8 mouse cellular contexts compared by ENCODE assay signal in the genomic region with DNA sequence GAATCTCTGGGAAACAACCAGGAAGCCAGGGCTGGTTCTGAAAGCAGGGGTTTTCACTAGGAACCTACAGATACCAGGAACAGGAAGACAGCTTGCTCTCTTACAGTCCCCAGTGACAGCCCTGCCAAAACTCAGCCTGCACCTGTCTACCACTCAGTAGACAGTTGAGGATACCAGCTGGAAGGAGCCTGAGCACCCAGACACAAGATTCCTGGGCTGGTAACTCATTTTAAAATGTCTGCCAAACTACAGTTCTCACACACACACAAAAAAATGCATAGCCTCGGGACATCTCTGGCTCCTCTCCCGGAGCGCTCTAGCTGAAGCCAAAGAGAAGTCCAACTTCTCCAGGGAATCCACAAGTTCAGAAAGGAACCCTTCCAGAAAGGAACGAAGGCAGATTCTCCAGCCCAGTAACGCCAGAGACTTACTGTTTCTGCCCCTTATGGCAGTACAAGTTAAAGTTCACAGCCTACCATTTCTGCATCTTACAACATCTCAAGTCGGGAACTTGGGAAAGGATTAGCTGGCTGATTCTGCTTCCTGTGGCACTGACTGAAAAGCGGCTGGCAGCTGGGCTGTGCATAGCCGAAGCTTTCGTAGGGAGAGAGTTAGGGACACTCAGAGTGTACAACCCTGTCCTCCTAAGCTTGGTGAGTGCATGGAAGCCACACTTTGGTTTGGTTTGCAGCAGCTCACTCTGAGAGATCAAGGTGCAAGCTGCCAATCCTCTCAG. TPM values are rescaled to one million over a fixed set of nuclear protein-coding genes. Genes with fewer than 3 reads are reported as not detected.
DNase-seq lines count a peak whose midpoint lies in the region; ATAC-seq lines count a peak whose summit lies in the region.

No protein-coding gene starts in this region.

- DNase-seq in lung, postnatal 36 days: no peak
- DNase-seq in kidney, postnatal 10 days: peak; percentile 62
- DNase-seq in lung, postnatal 4 days: peak; percentile 46 to 75
- DNase-seq in telencephalon, adult 2 months (ENCODE audit: low read depth, low spot score): peak; percentile 84
- DNase-seq in testis, postnatal 14 days (ENCODE audit: low spot score): no peak

- H3K4me1 ChIP-seq in lung, embryonic 15.5 days: peaks cover 40% of the 10 kb centered on the region
- H3K4me1 ChIP-seq in embryonic facial prominence, embryonic 12.5 days: peaks cover 25% of the 10 kb centered on the region
- H3K4me1 ChIP-seq in heart, embryonic 11.5 days (ENCODE audit: control insufficient read depth, insufficient read depth, low read length): peaks cover 29% of the 10 kb centered on the region

- no peaks in the 10 kb centered on the region for H3K27me3 ChIP-seq in lung, embryonic 15.5 days
- H3K27me3 ChIP-seq in embryonic facial prominence, embryonic 12.5 days: no peaks in the 10 kb centered on the region
- no peaks in the 10 kb centered on the region for H3K27me3 ChIP-seq in heart, embryonic 11.5 days (ENCODE audit: control insufficient read depth, insufficient read depth, low read length)

- H3K9me3 ChIP-seq in lung, embryonic 15.5 days: no peaks in the 10 kb centered on the region
- H3K9me3 ChIP-seq in embryonic facial prominence, embryonic 12.5 days: no peaks in the 10 kb centered on the region
- H3K9me3 ChIP-seq in heart, embryonic 11.5 days (replicated peaks; ENCODE audit: control insufficient read depth, low read length): no peaks in the 10 kb centered on the region

- peak overlapping the region; percentile 88 for H3K27ac ChIP-seq in lung, embryonic 15.5 days
- H3K27ac ChIP-seq in embryonic facial prominence, embryonic 12.5 days: peak overlapping the region; percentile 51
- peak overlapping the region; percentile 68 for H3K27ac ChIP-seq in heart, embryonic 11.5 days (ENCODE audit: low read depth, low read length)

- no peak overlapping the region for H3K9ac ChIP-seq in lung, embryonic 15.5 days
- H3K9ac ChIP-seq in embryonic facial prominence, embryonic 12.5 days: no peak overlapping the region
- H3K9ac ChIP-seq in heart, embryonic 11.5 days (ENCODE audit: low read depth, low read length): peak overlapping the region; percentile 39; the same call in 1 of the 2 replicates

- peaks cover 3% of the 10 kb centered on the region; the same call in 1 of the 2 replicates for H3K36me3 ChIP-seq in lung, embryonic 15.5 days
- H3K36me3 ChIP-seq in embryonic facial prominence, embryonic 12.5 days: no peaks in the 10 kb centered on the region
- no peaks in the 10 kb centered on the region for H3K36me3 ChIP-seq in heart, embryonic 11.5 days (ENCODE audit: control insufficient read depth, insufficient read depth, low read length)

- H3K4me3 ChIP-seq in lung, embryonic 15.5 days: no peak overlapping the region
- H3K4me3 ChIP-seq in embryonic facial prominence, embryonic 12.5 days: no peak overlapping the region
- no peak overlapping the region for H3K4me3 ChIP-seq in heart, embryonic 11.5 days (ENCODE audit: low read depth, low read length)

- H3K4me2 ChIP-seq in lung, embryonic 15.5 days: peak overlapping the region; percentile 28
- H3K4me2 ChIP-seq in embryonic facial prominence, embryonic 12.5 days (replicated peaks): 0 out of 2 replicates have a peak overlapping the region, but pooled peaks have one; percentile 17
- H3K4me2 ChIP-seq in heart, embryonic 11.5 days: peak overlapping the region; percentile 24

- peak; percentile 74; the same call in 1 of the 2 replicates for ATAC-seq in lung, embryonic 15.5 days (ENCODE audit: borderline replicate concordance, extremely low read depth, low FRiP score, low TSS enrichment)
- no peak for ATAC-seq in embryonic facial prominence, embryonic 12.5 days (ENCODE audit: insufficient number of reproducible peaks, insufficient read depth, low FRiP score, low TSS enrichment)
- no peak for ATAC-seq in heart, embryonic 11.5 days (replicated peaks; ENCODE audit: insufficient number of reproducible peaks, low FRiP score, low TSS enrichment)

- 32% methylated on average over 9 of the region's 9 CpGs for WGBS in lung, embryonic 15.5 days
- 58% methylated on average over 9 of the region's 9 CpGs for WGBS in embryonic facial prominence, embryonic 12.5 days
- WGBS in heart, embryonic 11.5 days (ENCODE audit: insufficient replicate concordance): 50% methylated on average over 9 of the region's 9 CpGs

RNA-seq across cellular contexts. Expression of gene Lamc1, which starts 24.2 kb away (rescaled TPM):
- polyA plus RNA-seq in lung, embryonic 15.5 days (2015; fragmentation: Nextera tagmentation; extraction: Ambion mirVana): 120 and 122 TPM in 2 replicates
- 39.7 and 42.6 TPM in 2 replicates for polyA plus RNA-seq in embryonic facial prominence, embryonic 12.5 days (2016; fragmentation: Nextera tagmentation; extraction: Ambion mirVana)
- polyA plus RNA-seq in heart, embryonic 11.5 days (2014; fragmentation: Nextera tagmentation; extraction: Ambion mirVana): 87.6 and 98.2 TPM in 2 replicates

Comparison
In these comparisons a context has a peak if more than half of its experiments do, and no peak if none do; other contexts are left out.
1. DNase-seq: peak in kidney, postnatal 10 days (single experiment), lung, postnatal 4 days (2 of 2) and telencephalon, adult 2 months (single experiment); none in lung, postnatal 36 days (single experiment) and testis, postnatal 14 days (single experiment).
2. Peak in every context shown above with its lines, with median percentiles within 50 percentile points of each other: H3K27ac ChIP-seq and H3K4me2 ChIP-seq.